Mouse (Mus musculus): ENCODE results near the gene Klra10.
"Not testable (repeated sequence)": the region's sequence is repeated elsewhere in the genome, so short reads cannot be mapped to it uniquely, and the experiment has no call there.

Gene Klra10

DNA sequence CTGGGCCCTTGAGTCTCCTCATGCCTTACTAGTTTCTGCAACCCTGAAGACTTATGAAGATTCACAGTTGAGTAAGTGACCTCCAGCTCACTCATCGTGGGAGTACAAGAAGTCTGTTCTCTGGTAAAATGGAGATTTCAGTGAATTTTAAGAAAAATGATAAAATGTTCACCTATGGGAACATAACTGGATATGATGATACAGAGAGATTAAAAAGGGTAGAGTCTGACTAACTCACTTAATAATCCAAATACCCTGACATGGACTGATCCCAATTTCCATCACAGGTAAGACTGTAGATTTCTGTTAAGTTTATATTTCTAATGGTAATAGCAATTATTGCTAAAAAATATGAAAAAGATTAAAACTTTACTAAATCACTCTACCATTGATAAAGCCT lies at the start of gene Klra10:
TSS of gene Klra10 (minus strand) at position 101 of the 400 bp plus-strand sequence.
- not testable (repeated sequence) for DNase-seq (ENCODE audit: low read depth, low spot score)

DNA sequence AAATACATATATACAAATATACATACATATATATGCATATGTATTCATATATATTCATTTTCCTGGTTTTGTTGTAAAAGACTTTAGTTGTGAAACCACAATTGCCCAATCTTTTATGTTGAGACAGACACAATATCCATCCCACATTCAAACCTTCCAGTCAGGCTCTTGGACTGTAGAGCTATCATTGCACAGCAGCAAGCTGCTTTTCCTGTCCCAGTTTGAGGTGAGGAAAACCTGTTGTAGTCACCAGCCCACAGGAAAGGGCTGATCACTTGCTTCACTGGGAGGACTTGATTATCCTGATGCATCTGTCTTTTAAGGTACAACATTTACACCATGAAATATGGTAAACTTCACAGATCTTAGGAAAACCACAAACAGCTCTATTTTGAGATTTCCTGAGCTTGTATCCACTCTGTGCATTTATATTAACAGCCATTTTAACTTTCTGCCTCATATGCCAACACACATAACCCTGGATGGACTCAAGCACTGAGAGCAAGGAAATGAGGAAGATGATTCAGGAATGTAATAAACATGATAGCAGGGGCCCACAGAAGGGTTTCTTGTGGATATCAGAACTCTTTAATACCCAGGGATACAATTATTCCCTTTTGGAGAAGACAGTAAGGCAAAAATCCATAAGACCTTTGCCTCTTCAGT lies 6.4 kb upstream of the Klra10 start:
- DNase-seq (ENCODE audit: low read depth, low spot score), result no peak

DNA sequence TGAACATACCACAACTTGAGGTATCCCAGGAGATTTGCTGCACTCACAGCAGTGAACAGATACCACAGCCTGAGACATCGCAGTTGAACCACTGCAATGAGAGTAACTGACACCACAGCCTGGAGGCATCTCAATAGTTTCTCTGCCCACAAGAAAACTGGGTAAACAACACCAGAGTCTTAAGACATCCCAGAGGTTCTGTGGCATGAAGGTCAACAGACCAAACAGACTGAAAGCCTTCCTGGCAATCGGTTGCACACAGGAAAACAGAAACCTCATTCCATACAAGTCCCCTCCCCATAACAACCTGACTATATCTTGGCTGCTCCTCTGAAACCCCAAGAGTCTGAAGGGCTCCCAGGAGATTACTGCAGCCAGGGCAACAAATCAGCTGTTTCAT lies 26.4 kb downstream of the Klra10 start:
- no peak for DNase-seq (ENCODE audit: low read depth, low spot score)

DNA sequence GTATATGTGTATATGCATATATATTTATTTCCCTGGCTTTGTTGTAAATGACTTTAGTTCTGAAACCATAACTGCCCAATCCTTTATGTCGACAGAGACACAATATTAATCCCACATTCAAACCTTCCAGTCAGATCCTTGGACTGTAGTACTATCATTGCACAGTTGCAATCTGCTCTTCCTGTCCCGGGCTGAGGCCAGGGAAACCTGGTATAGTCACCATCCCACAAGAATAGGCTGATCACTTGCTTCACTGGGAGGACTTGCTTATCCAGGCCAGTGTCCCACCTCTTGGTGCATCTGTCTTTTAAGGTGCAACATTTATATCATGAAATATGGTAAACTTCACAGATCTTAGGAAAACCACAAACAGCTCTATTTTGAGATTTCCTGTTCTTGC lies 44.2 kb downstream of the Klra10 start:
- DNase-seq (ENCODE audit: low read depth, low spot score), result no peak

DNA sequence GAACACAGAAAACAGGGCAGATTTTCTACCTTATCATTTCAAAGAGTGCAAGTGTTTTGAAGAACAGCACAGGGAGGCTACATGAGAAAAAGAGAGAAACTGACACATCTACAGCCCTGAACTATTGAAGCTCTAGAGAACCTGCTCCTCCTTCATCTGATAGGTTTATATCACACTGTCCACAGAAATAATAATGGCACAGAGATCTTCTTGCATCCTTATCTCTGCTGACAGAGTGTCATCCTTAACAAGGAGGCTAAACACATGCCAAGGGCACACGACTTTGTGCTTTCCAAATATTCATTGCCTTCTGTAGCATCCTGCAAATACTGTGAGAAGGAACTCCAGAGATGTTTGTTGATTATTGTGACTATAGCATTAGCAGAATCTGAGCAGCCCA lies 45.1 kb downstream of the Klra10 start:
- no peak for DNase-seq (ENCODE audit: low read depth, low spot score)

DNA sequence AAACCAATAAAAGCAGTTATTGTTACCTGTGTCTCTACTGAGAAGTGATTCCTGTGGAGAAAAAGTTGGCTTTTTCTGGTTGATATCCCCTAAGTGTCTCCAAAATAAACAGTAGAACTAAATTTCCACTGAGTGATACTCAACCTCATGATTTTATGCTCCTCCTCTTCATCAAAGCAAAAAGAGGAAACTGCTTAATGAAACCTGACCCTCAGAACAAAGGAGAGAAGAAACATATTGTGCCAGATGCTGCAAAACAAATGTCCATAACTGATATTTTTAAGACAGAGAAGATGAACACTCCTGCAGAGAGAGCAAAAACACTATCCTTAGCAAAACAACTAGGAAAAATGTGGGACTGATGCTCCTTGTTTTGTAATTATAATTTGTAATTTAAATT lies 48.5 kb downstream of the Klra10 start, which contains the start of gene Klra7:
TSS of gene Klra7 (minus strand) at position 101 of the 400 bp plus-strand sequence.
- no peak for DNase-seq (ENCODE audit: low read depth, low spot score)

All from brain, adult 2 months (tissue).